Mouse (Mus musculus) intestine, embryonic 16.5 days (tissue): ENCODE results near the gene 2700049A03Rik. TPM values are rescaled to one million over a fixed set of nuclear protein-coding genes. Genes with fewer than 3 reads are reported as not detected.
"Not testable (repeated sequence)": the region's sequence is repeated elsewhere in the genome, so short reads cannot be mapped to it uniquely, and the experiment has no call there.

Experiments used
- ATAC-seq: fragments of 200-750 bp; cut with Nextera tagmentation; 2 replicates; pipeline ENCODE4 v1.8.0; 2017; ENCODE audit warnings: moderate TSS enrichment, moderate library complexity
- H3K27ac ChIP-seq: fragments of 300-500 bp; sonication (generic); 2 replicates; pipeline ENCODE4 v1.5.1; 2014; ENCODE audit warnings: mild to moderate bottlenecking, low read length
- H3K27me3 ChIP-seq: fragments of 300-500 bp; sonication (generic); replicated peaks from 2 replicates; pipeline ENCODE4 v1.6.1; 2014; ENCODE audit warnings: low read length, control low read depth, mixed read lengths; ENCODE audit not compliant: control insufficient read depth, insufficient read depth
- H3K36me3 ChIP-seq: fragments of 300-500 bp; sonication (generic); 2 replicates; pipeline ENCODE4 v1.6.1; 2014; ENCODE audit warnings: low read length, control low read depth; ENCODE audit not compliant: control insufficient read depth, insufficient read depth
- H3K4me1 ChIP-seq: fragments of 300-500 bp; sonication (generic); 2 replicates; pipeline ENCODE4 v1.6.1; 2014; ENCODE audit warnings: low read length, control low read depth, mixed read lengths; ENCODE audit not compliant: control insufficient read depth, insufficient read depth
- H3K4me2 ChIP-seq: fragments of 300-500 bp; sonication (generic); 2 replicates; pipeline ENCODE4 v1.6.1; 2014; ENCODE audit warnings: low read depth, low read length, control low read depth
- H3K4me3 ChIP-seq: fragments of 300-500 bp; sonication (generic); 2 replicates; pipeline ENCODE4 v1.5.1; 2014; ENCODE audit warnings: mild to moderate bottlenecking, low read length
- H3K9ac ChIP-seq: fragments of 300-500 bp; sonication (generic); 2 replicates; pipeline ENCODE4 v1.6.1; 2014; ENCODE audit warnings: low read depth, low read length
- H3K9me3 ChIP-seq: fragments of 300-500 bp; sonication (generic); 2 replicates; pipeline ENCODE4 v1.6.1; 2016; ENCODE audit warnings: low read length, control low read depth; ENCODE audit not compliant: control insufficient read depth
- WGBS: fragments of 180-500 bp; shearing (Covaris S2); extraction: QIAGEN DNeasy Blood & Tissue Kit; methylation state at CpG from one replicate; pipeline ENCODE4 v1.1.7; 2014; 5-methylcytosine and 5-hydroxymethylcytosine counted together
- polyA plus RNA-seq: library from polyadenylated mRNA; unstranded; fragments of >200 nt; fragmentation: Nextera tagmentation; extraction: Ambion mirVana; gene quantifications from 2 replicates; pipeline ENCODE4 v1.2.1, GENCODE M21; 2015

Gene 2700049A03Rik
- polyA plus RNA-seq: 7.3 and 11.0 TPM in 2 replicates

GRCm38 (mm10) chr12:71136130-71136973 is at the start of gene 2700049A03Rik, which contains the start of gene Timm9:
Gene 2700049A03Rik, plus strand, starts transcription at chr12:71136848.
Gene Timm9, minus strand, starts transcription at chr12:71136684.
- peak; percentile 93 for ATAC-seq
- under 1% methylated on average over 52 of the region's 52 CpGs for WGBS
- Histone ChIP-seq H3K9ac (peak within 1 kb of the TSS; percentile 97), H3K36me3 (peaks cover 5% of the 10 kb centered on the region), H3K27me3 (no peaks in the 10 kb centered on the region), H3K9me3 (no peaks in the 10 kb centered on the region), H3K4me1 (peaks cover 9% of the 10 kb centered on the region), H3K4me2 (peak within 1 kb of the TSS; percentile 94), H3K4me3 (peak within 1 kb of the TSS; percentile 99), H3K27ac (peak within 1 kb of the TSS; percentile 73)

GRCm38 (mm10) chr12:71104275-71104674 is 32.4 kb upstream of the 2700049A03Rik start:
- H3K4me3 ChIP-seq, H3K27me3 ChIP-seq, H3K36me3 ChIP-seq, H3K9ac ChIP-seq, H3K4me2 ChIP-seq, H3K27ac ChIP-seq, H3K9me3 ChIP-seq, H3K4me1 ChIP-seq, ATAC-seq: not testable (repeated sequence)
- 79% methylated on average over 4 of the region's 4 CpGs for WGBS

- Histone ChIP-seq H3K27me3 (no peaks in the 10 kb centered on the region), H3K4me1 (no peaks in the 10 kb centered on the region), H3K4me3 (no peak overlapping the region), H3K9ac (no peak overlapping the region), H3K36me3 (no peaks in the 10 kb centered on the region), H3K27ac (no peak overlapping the region), H3K9me3 (no peaks in the 10 kb centered on the region), H3K4me2 (no peak overlapping the region)
- 84% methylated on average over 6 of the region's 6 CpGs for WGBS
- ATAC-seq: no peak
Observed at GRCm38 (mm10) chr12:71107216-71107771, 29.4 kb upstream of the 2700049A03Rik start.

- peak within 1 kb of the TSS; percentile 50 for H3K9ac ChIP-seq
- WGBS: 5% methylated on average over 33 of the region's 33 CpGs
Observed at GRCm38 (mm10) chr12:71111331-71111730, 25.3 kb upstream of the 2700049A03Rik start, which contains the start of gene Tomm20l. Gene Tomm20l, plus strand, starts transcription at chr12:71111428.

GRCm38 (mm10) chr12:71113074-71113473 is 23.6 kb upstream of the 2700049A03Rik start:
- Histone ChIP-seq H3K27me3 (no peaks in the 10 kb centered on the region), H3K4me2 (no peak overlapping the region), H3K36me3 (no peaks in the 10 kb centered on the region), H3K4me3 (no peak overlapping the region), H3K9ac (no peak overlapping the region), H3K4me1 (no peaks in the 10 kb centered on the region), H3K9me3 (no peaks in the 10 kb centered on the region), H3K27ac (no peak overlapping the region)
- WGBS: 83% methylated on average over 10 of the region's 10 CpGs
- no peak for ATAC-seq

More at GRCm38 (mm10) chr12:71111331-71111730, 25.3 kb upstream of the 2700049A03Rik start, which contains the start of gene Tomm20l:
- ATAC-seq: peak; percentile 63
- Histone ChIP-seq H3K4me3 (peak within 1 kb of the TSS; percentile 39), H3K4me2 (peak within 1 kb of the TSS; percentile 62), H3K27ac (no peak within 1 kb of the TSS), H3K9me3 (no peaks in the 10 kb centered on the region), H3K4me1 (no peaks in the 10 kb centered on the region), H3K36me3 (no peaks in the 10 kb centered on the region), H3K27me3 (no peaks in the 10 kb centered on the region)

- WGBS: 28% methylated on average over 12 of the region's 12 CpGs
- Histone ChIP-seq H3K27me3 (no peaks in the 10 kb centered on the region), H3K36me3 (no peaks in the 10 kb centered on the region), H3K9ac (no peak overlapping the region), H3K27ac (no peak overlapping the region), H3K9me3 (no peaks in the 10 kb centered on the region), H3K4me1 (no peaks in the 10 kb centered on the region), H3K4me3 (no peak overlapping the region), H3K4me2 (no peak overlapping the region)
- no peak for ATAC-seq
Observed at GRCm38 (mm10) chr12:71113675-71114288, 22.9 kb upstream of the 2700049A03Rik start.

- Histone ChIP-seq H3K27me3 (no peaks in the 10 kb centered on the region), H3K27ac (no peak overlapping the region), H3K4me3 (no peak overlapping the region), H3K4me1 (no peaks in the 10 kb centered on the region), H3K9ac (no peak overlapping the region), H3K36me3 (no peaks in the 10 kb centered on the region), H3K4me2 (no peak overlapping the region), H3K9me3 (no peaks in the 10 kb centered on the region)
- WGBS: 77% methylated on average over 5 of the region's 5 CpGs
- no peak for ATAC-seq
Observed at GRCm38 (mm10) chr12:71116411-71116810, 20.2 kb upstream of the 2700049A03Rik start.

- H3K4me3 ChIP-seq: no peak overlapping the region
- H3K9ac ChIP-seq: no peak overlapping the region
- WGBS: 89% methylated on average over 10 of the region's 10 CpGs
- H3K27me3 ChIP-seq: no peaks in the 10 kb centered on the region
- H3K36me3 ChIP-seq: 0 out of 2 replicates have a peak, but pooled peaks cover 5% of the 10 kb centered on the region
- H3K27ac ChIP-seq: no peak overlapping the region
- H3K9me3 ChIP-seq: no peaks in the 10 kb centered on the region
- ATAC-seq: no peak
- H3K4me1 ChIP-seq: no peaks in the 10 kb centered on the region
- no peak overlapping the region for H3K4me2 ChIP-seq
Observed at GRCm38 (mm10) chr12:71122731-71123130, 13.9 kb upstream of the 2700049A03Rik start.

- Histone ChIP-seq H3K9me3 (no peaks in the 10 kb centered on the region), H3K36me3 (0 out of 2 replicates have a peak, but pooled peaks cover 5% of the 10 kb centered on the region), H3K4me1 (no peaks in the 10 kb centered on the region), H3K4me2 (no peak overlapping the region), H3K4me3 (no peak overlapping the region), H3K27me3 (no peaks in the 10 kb centered on the region), H3K27ac (no peak overlapping the region), H3K9ac (no peak overlapping the region)
- no peak for ATAC-seq
- WGBS: 88% methylated on average over 9 of the region's 9 CpGs
Observed at GRCm38 (mm10) chr12:71123286-71123685, 13.4 kb upstream of the 2700049A03Rik start.
